Mouse (Mus musculus): Measurements from ENCODE around the gene Emc9. TPM values are rescaled to one million over a fixed set of nuclear protein-coding genes. Genes with fewer than 3 reads are reported as not detected.
A peak's percentile ranks its signal among the peaks of the same experiment; 100 is the strongest.

The Emc9 gene
- polyA plus RNA-seq, 1 experiment = 14.5 TPM

DNA sequence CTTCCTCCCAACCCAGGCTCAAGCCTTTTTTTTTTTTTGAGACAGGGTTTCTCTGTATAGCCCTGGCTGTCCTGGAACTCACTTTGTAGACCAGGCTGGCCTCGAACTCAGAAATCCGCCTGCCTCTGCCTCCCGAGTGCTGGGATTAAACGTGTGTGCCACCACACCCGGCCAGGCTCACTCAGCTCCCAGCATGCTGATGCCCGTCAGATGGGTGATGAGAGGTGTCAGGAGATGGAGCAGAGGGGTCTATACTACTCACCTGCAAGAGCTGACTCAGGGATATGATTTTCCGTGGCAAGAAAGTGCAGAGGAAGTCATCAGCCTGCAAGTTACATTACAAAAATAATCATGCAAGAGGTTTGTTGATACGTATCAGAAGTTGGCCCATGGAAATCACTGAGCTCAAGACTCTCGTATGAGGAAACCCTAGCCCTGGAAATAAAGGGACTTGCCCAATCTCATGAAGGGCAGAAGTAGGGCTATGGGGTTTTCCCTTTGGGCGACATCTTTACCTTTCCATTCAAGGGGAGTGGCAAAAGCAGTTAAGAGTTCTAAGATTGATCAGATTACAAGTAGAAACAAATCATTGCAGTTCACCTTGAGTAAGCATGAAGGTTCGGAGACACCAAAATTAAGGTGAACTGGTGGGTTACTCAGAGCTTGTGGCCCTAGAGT is 4.8 kb upstream of the Emc9 start:
- TF ChIP-seq CTCF (IDR thresholded peaks at IDR 0.05; ENCODE audit: borderline replicate concordance, extremely low read depth, insufficient read depth, insufficient read length) (no peak), POLR2A (IDR thresholded peaks at IDR 0.05; ENCODE audit: borderline replicate concordance, extremely low read depth, insufficient read depth, insufficient read length, poor library complexity, severe bottlenecking) (no peak)
- no peak for DNase-seq (ENCODE audit: low read depth)

DNA sequence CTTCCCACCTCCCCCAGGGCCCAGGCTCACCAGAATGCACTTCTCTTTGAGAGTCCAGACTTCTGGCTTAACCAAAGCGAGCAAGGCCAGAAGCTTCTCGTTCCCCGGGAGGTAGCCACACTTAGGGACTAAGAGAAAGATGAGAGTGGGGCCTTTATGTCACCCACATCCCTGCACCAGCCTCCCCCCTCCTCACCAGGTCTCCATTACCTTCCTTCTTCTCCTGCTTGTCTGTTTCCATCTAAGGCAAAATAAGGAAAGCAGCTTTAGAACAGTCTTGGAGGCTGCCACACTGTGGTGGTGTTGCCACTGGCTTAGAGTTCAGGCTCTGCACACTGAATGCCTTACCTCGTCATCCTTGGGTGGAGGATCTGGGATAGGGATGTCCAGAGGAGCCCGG is 4.2 kb upstream of the Emc9 start:
- TF ChIP-seq POLR2A (IDR thresholded peaks at IDR 0.05; ENCODE audit: borderline replicate concordance, extremely low read depth, insufficient read depth, insufficient read length, poor library complexity, severe bottlenecking) (no peak), CTCF (IDR thresholded peaks at IDR 0.05; ENCODE audit: borderline replicate concordance, extremely low read depth, insufficient read depth, insufficient read length) (no peak)
- DNase-seq (ENCODE audit: low read depth) = no peak

GRCm38 (mm10) chr14:55586149-55586548 is 1.0 kb upstream of the Emc9 start:
- DNase-seq (ENCODE audit: low read depth) = no peak
- no peak for TF ChIP-seq POLR2A (IDR thresholded peaks at IDR 0.05; ENCODE audit: borderline replicate concordance, extremely low read depth, insufficient read depth, insufficient read length, poor library complexity, severe bottlenecking)
- no peak for TF ChIP-seq CTCF (IDR thresholded peaks at IDR 0.05; ENCODE audit: borderline replicate concordance, extremely low read depth, insufficient read depth, insufficient read length)

DNA sequence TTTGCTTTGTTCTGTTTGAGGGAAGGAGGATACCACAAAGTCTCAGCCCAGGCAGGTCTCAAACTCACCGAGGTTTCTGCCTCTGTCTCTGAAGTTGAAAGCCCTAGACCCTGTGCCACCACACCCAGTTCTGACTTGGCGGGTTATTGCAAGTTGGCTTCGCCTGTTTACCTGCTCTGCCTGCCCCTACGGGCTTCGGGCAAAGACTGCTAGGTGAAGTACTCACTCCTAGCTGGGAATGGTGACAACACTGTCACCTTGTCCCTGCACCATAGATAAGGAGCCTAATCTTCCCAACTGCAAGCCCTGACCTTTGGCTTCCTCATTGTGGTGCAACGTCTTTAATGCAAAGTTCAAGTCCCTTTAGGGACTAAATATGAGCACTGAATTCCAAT is 461 bp upstream of the Emc9 start:
- TF ChIP-seq POLR2A (IDR thresholded peaks at IDR 0.05; ENCODE audit: borderline replicate concordance, extremely low read depth, insufficient read depth, insufficient read length, poor library complexity, severe bottlenecking) (no peak), CTCF (IDR thresholded peaks at IDR 0.05; ENCODE audit: borderline replicate concordance, extremely low read depth, insufficient read depth, insufficient read length) (no peak)
- no peak for DNase-seq (ENCODE audit: low read depth)

GRCm38 (mm10) chr14:55584303-55584701 is 800 bp downstream of the Emc9 start:
- TF ChIP-seq CTCF (IDR thresholded peaks at IDR 0.05; ENCODE audit: borderline replicate concordance, extremely low read depth, insufficient read depth, insufficient read length) = no peak
- TF ChIP-seq POLR2A (IDR thresholded peaks at IDR 0.05; ENCODE audit: borderline replicate concordance, extremely low read depth, insufficient read depth, insufficient read length, poor library complexity, severe bottlenecking) = no peak

GRCm38 (mm10) chr14:55581981-55582681 is 3.0 kb downstream of the Emc9 start:
- TF ChIP-seq POLR2A (IDR thresholded peaks at IDR 0.05; ENCODE audit: borderline replicate concordance, extremely low read depth, insufficient read depth, insufficient read length, poor library complexity, severe bottlenecking) (no peak), CTCF (IDR thresholded peaks at IDR 0.05; ENCODE audit: borderline replicate concordance, extremely low read depth, insufficient read depth, insufficient read length) (peak; percentile 43; the same call in 1 of the 2 replicates)
- DNase-seq (ENCODE audit: low read depth) = no peak

More at GRCm38 (mm10) chr14:55584303-55584701, 800 bp downstream of the Emc9 start:
- no peak for DNase-seq (ENCODE audit: low read depth)

- TF ChIP-seq CTCF (IDR thresholded peaks at IDR 0.05; ENCODE audit: borderline replicate concordance, extremely low read depth, insufficient read depth, insufficient read length) = no peak
- DNase-seq (ENCODE audit: low read depth) = no peak
These were observed 4.4 kb downstream of the Emc9 start for GRCm38 (mm10) chr14:55580731-55581130.

GRCm38 (mm10) chr14:55579511-55580496 is 5.3 kb downstream of the Emc9 start:
- no peak for DNase-seq (ENCODE audit: low read depth)
- no peak for TF ChIP-seq CTCF (IDR thresholded peaks at IDR 0.05; ENCODE audit: borderline replicate concordance, extremely low read depth, insufficient read depth, insufficient read length)
- TF ChIP-seq POLR2A (IDR thresholded peaks at IDR 0.05; ENCODE audit: borderline replicate concordance, extremely low read depth, insufficient read depth, insufficient read length, poor library complexity, severe bottlenecking) = no peak

DNA sequence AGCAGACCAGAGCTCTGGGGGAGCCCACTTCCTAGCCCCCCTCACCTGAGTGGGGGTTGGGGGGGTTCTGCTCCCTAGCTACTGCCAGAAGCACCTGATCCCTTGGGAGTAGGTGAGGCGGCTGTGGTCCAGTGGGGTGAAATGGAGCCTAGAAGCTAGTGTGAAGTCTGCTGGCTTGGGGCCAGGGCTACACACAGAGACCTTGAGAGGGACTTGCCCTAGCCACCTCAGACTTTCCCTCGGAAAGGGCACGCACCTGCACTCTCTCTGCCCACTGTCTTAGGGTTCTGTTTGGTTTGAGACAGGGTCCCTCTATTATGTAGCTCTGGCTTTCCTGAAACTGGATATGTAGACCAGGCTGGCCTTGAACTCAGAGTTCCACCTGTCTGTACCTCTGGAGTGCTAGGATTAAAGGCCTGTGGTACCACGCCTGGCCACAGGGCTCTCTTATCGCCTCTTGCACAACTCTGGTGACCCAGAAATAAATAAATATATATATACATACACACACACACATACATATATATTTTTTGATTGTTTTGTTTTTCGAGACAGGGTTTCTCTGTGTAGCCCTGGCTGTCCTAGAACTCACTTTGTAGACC is 6.3 kb downstream of the Emc9 start:
- TF ChIP-seq CTCF (IDR thresholded peaks at IDR 0.05; ENCODE audit: borderline replicate concordance, extremely low read depth, insufficient read depth, insufficient read length) (no peak), POLR2A (IDR thresholded peaks at IDR 0.05; ENCODE audit: borderline replicate concordance, extremely low read depth, insufficient read depth, insufficient read length, poor library complexity, severe bottlenecking) (no peak)
- peak; percentile 62 for DNase-seq (ENCODE audit: low read depth)

GRCm38 (mm10) chr14:55577871-55578667 is 7.0 kb downstream of the Emc9 start, which contains the start of gene Psme1:
Gene Psme1, plus strand, starts transcription at chr14:55578123.
- DNase-seq (ENCODE audit: low read depth) = peak; percentile 93
- TF ChIP-seq CTCF (IDR thresholded peaks at IDR 0.05; ENCODE audit: borderline replicate concordance, extremely low read depth, insufficient read depth, insufficient read length) (no peak), POLR2A (IDR thresholded peaks at IDR 0.05; ENCODE audit: borderline replicate concordance, extremely low read depth, insufficient read depth, insufficient read length, poor library complexity, severe bottlenecking) (peak; percentile 45; the same call in 1 of the 2 replicates)
